Mouse (Mus musculus) small intestine, adult 2 months (tissue): ENCODE results near the gene Ndufv3. TPM values are rescaled to one million over a fixed set of nuclear protein-coding genes. Genes with fewer than 3 reads are reported as not detected.

Source experiments
- H3K27ac ChIP-seq: fragments of 200-500 bp; 2 replicates; pipeline ENCODE4 v1.5.1; 2012; ENCODE audit warnings: low read depth, low read length, control low read depth, inconsistent platforms; ENCODE audit not compliant: insufficient read depth
- H3K27me3 ChIP-seq: fragments of 200-500 bp; 2 replicates; pipeline ENCODE4 v1.6.1; 2012; ENCODE audit warnings: mild to moderate bottlenecking, moderate library complexity, low read length, inconsistent platforms; ENCODE audit not compliant: control insufficient read depth, insufficient read depth
- H3K36me3 ChIP-seq: fragments of 200-500 bp; 2 replicates; pipeline ENCODE4 v1.6.1; 2012; ENCODE audit warnings: mild to moderate bottlenecking, low read length, control low read depth, inconsistent platforms; ENCODE audit not compliant: control insufficient read depth, insufficient read depth
- H3K4me1 ChIP-seq: fragments of 200-500 bp; 2 replicates; pipeline ENCODE4 v1.6.1; 2012; ENCODE audit warnings: low read length, inconsistent platforms, mixed read lengths; ENCODE audit not compliant: control insufficient read depth, insufficient read depth, insufficient read length
- H3K4me3 ChIP-seq: fragments of 200-500 bp; 2 replicates; pipeline ENCODE4 v1.5.1; 2012; ENCODE audit warnings: low read depth, mild to moderate bottlenecking, control low read depth, inconsistent platforms, low read length, moderate library complexity
- CTCF ChIP-seq: fragments of 200-500 bp; IDR thresholded peaks from 2 replicates; pipeline ENCODE4 v1.5.1; 2012; ENCODE audit warnings: low read depth, mild to moderate bottlenecking, control low read depth, inconsistent platforms, low read length, moderate library complexity, mixed read lengths; ENCODE audit not compliant: insufficient replicate concordance, insufficient read length; ENCODE audit errors: extremely low read depth
- POLR2A ChIP-seq: fragments of 200-500 bp; IDR thresholded peaks from 2 replicates; pipeline ENCODE4 v1.6.1; 2012; ENCODE audit warnings: low read depth, mild to moderate bottlenecking, control low read depth, inconsistent platforms, low read length, moderate library complexity
- WGBS: fragments of 180-500 bp; shearing (Covaris S2); methylation state at CpG from one replicate; pipeline ENCODE4 v1.1.7; 2018; 5-methylcytosine and 5-hydroxymethylcytosine counted together
- polyA plus RNA-seq: library from polyadenylated mRNA; depleted of rRNA; stranded (reverse); fragments of >200 nt; gene quantifications from 2 replicates; pipeline ENCODE4 v1.2.3, GENCODE M21; 2012; rRNA removed

The Ndufv3 gene
- polyA plus RNA-seq, 1 experiment: 168 TPM

DNA sequence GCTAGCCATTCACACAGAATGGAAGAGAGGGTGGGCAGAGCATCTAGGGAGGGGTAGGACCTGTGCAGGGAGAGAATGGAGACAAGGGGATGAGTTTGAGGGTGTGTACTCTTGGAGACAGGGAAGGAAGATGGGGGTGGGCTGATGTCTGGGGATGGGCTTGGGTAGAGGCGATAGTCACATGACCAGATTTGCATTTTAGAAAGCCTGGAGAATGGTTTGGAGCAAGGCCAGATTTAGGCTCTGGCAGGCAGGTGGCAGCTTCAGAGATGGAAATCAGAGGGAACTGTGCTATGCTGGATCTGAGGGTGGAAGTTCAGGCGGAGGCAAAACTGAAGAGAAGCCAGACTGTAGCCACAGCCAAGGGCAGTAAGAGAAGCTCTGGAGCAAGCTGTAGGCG is 60.4 kb downstream of the Ndufv3 start:
- Histone ChIP-seq H3K4me3 (no peak overlapping the region), H3K4me1 (no peaks in the 10 kb centered on the region), H3K27me3 (no peaks in the 10 kb centered on the region), H3K36me3 (peaks cover 2% of the 10 kb centered on the region; the same call in 1 of the 2 replicates), H3K27ac (no peak overlapping the region)
- WGBS: 61% methylated on average over 3 of the region's 3 CpGs
- TF ChIP-seq CTCF: no peak
- no peak for TF ChIP-seq POLR2A

Other genes with a start within 250 kb of the Ndufv3 start
- 0.46 TPM in 1 of 2 replicates, not detected in the other for gene Rsph1, start 242.7 kb upstream of the Ndufv3 start, polyA plus RNA-seq
- gene Slc37a1, start 233.3 kb upstream of the Ndufv3 start, polyA plus RNA-seq: 68.2 and 145 TPM in 2 replicates
- 112 and 394 TPM in 2 replicates for gene Pde9a, start 133.9 kb upstream of the Ndufv3 start, polyA plus RNA-seq
- gene Wdr4, start 135 bp upstream of the Ndufv3 start, polyA plus RNA-seq: 13.5 and 25.4 TPM in 2 replicates
- gene Pknox1, start 44.6 kb downstream of the Ndufv3 start, polyA plus RNA-seq: 8.1 and 15.2 TPM in 2 replicates
- 1.2 and 29.0 TPM in 2 replicates for gene Cbs, start 117.1 kb downstream of the Ndufv3 start, polyA plus RNA-seq
- 10.1 and 19.1 TPM in 2 replicates for gene U2af1, start 138.8 kb downstream of the Ndufv3 start, polyA plus RNA-seq
- gene Cryaa, start 157.7 kb downstream of the Ndufv3 start, polyA plus RNA-seq: not detected in 2 replicates